Mouse (Mus musculus): ENCODE data around the gene March5.

Gene March5

DNA sequence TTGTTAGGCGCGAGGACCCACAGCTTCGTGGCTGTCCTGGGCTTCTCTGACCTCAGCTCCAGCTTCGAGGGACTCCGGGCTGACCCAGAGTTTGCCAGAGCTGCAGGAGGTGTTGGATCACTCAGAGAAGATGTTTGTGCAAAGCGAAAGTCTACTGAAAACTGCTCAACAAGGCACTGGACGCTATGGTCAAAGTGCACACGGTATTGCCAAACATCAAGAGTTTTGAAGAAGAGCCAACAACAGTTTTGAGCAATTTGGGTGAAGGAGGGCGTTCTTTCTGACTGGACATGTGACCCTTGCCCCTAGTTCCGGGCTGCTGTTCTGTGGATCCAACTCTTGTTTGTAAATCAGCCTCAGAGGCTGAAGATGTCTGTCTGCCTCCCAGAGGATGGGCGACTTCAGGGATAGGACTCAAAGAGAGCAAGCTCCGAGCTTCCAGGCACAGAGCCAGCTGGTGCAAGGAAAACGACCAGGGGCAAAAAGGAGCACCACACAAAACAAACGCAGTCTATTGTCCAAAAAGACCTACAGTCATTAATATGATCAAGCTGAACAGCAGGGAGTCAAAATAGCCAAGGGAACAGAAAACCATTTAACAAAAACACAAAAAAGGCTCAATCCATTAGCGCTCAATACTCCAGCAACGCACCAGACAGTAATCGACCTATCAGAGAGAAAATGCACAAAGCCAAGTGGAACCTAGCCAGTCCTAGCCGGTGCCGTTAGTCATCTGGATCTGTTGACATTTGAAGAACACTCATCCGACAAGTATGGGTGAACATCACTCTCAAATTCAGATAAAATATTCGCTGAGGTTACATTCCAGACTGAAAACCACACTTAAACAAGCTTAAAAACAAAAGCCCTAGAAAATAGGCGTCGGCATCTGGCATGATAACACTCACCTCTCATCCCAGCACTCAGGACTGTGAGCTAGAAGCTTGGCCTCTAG, 56.9 kb downstream of the March5 start:
- DNase-seq (ENCODE audit: low read depth, low spot score), result no peak

DNA sequence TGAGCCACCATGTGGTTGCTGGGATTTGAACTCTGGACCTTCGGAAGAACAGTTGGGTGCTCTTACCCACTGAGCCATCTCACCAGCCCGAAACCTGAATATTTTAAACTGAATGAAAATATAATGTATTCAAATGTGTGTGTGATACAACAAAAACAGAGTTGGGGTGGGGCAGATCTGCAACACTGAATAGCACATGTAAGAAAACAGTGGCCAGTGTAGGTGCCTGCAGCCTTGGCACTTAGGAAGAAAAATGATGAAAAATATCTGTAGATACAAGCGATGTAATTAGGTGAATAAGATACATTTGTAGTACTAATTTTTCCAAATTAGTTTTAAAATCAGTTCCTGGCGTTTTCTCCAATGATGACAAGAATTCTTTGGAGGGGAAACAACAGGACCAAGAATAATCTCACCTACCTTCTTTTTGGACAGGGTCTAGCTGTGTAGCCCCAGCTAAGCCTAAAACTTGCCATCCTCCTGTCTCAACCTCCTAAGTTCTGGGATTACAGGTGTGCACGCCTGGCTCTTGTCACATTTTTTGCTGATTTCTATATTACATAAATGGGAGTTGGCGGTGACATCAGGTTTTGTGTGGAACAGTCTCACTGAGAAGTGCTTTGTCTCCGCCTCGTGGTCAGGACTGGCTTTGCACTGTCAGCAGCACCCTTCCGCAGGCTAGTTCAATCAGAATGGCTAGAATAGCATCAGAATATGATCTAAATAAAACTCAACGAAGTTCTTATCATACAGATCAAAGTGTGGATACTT, 58.2 kb downstream of the March5 start:
- peak; percentile 91 for DNase-seq (ENCODE audit: low read depth, low spot score)

DNA sequence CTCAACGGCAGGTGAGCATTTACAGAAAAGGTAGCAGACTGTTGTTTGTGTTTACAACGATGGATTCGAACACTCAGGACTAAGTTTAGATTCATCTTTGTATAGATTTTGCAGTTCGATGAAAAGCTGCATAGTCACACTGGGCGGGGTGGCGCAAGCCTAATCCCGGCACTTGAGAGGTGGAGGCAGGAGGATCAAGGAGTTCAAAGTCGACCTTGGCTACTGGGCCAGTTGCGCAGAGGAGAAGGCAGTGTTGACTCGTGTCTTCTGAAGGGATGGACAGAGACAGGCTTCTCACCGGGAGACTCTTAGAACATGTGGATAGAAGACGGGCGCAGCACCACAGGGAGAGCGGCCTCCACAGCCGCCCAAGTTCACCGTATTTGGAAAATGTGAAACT, 61.8 kb downstream of the March5 start:
- no peak for DNase-seq (ENCODE audit: low read depth, low spot score)
